Mouse (Mus musculus) embryonic facial prominence, embryonic 15.5 days (tissue): Measurements from ENCODE around the gene Oxsm. TPM values are rescaled to one million over a fixed set of nuclear protein-coding genes. Genes with fewer than 3 reads are reported as not detected.
A peak's percentile ranks its signal among the peaks of the same experiment; 100 is the strongest.

Source experiments
- ATAC-seq: fragments of 200-750 bp; cut with Nextera tagmentation; 2 replicates; pipeline ENCODE4 v1.8.0; 2017; ENCODE audit warnings: low read depth, moderate TSS enrichment; ENCODE audit not compliant: insufficient number of reproducible peaks, low FRiP score, low TSS enrichment
- H3K27ac ChIP-seq: fragments of 300-500 bp; sonication (generic); replicated peaks from 2 replicates; pipeline ENCODE4 v1.5.1; 2015; ENCODE audit warnings: mild to moderate bottlenecking, inconsistent platforms
- H3K27me3 ChIP-seq: fragments of 300-500 bp; sonication (generic); 2 replicates; pipeline ENCODE4 v1.6.1; 2015; ENCODE audit warnings: inconsistent platforms
- H3K36me3 ChIP-seq: fragments of 300-500 bp; sonication (generic); 2 replicates; pipeline ENCODE4 v1.6.1; 2015; ENCODE audit warnings: mild to moderate bottlenecking, inconsistent platforms
- H3K4me1 ChIP-seq: fragments of 300-500 bp; sonication (generic); 2 replicates; pipeline ENCODE4 v1.6.1; 2015; ENCODE audit warnings: inconsistent platforms
- H3K4me2 ChIP-seq: fragments of 300-500 bp; sonication (generic); replicated peaks from 2 replicates; pipeline ENCODE4 v1.6.1; 2015; ENCODE audit warnings: mild to moderate bottlenecking, inconsistent platforms
- H3K4me3 ChIP-seq: fragments of 300-500 bp; sonication (generic); replicated peaks from 2 replicates; pipeline ENCODE4 v1.5.1; 2015; ENCODE audit warnings: mild to moderate bottlenecking, inconsistent platforms
- H3K9ac ChIP-seq: fragments of 300-500 bp; sonication (generic); 2 replicates; pipeline ENCODE4 v1.6.1; 2015; ENCODE audit warnings: inconsistent platforms
- H3K9me3 ChIP-seq: fragments of 300-500 bp; sonication (generic); replicated peaks from 2 replicates; pipeline ENCODE4 v1.6.1; 2016; ENCODE audit warnings: inconsistent platforms
- WGBS: fragments of 180-500 bp; shearing (Covaris S2); methylation state at CpG from one replicate; pipeline ENCODE4 v1.1.7; 2015; 5-methylcytosine and 5-hydroxymethylcytosine counted together
- polyA plus RNA-seq: library from polyadenylated mRNA; unstranded; fragments of >200 nt; fragmentation: Nextera tagmentation; extraction: Ambion mirVana; gene quantifications from 2 replicates; pipeline ENCODE4 v1.2.1, GENCODE M21; 2015

The Oxsm gene
- polyA plus RNA-seq, 1 experiment from 2014 or later, result 2.5 TPM

- 94% methylated on average over 10 of the region's 10 CpGs for WGBS
- ATAC-seq, result no peak
- H3K36me3 ChIP-seq, result no peaks in the 10 kb centered on the region
- peak overlapping the region; percentile 66 for H3K4me2 ChIP-seq
- no peak overlapping the region for H3K27ac ChIP-seq
- H3K4me3 ChIP-seq, result peak overlapping the region; percentile 66
- no peaks in the 10 kb centered on the region for H3K27me3 ChIP-seq
- H3K9me3 ChIP-seq, result no peaks in the 10 kb centered on the region
- H3K4me1 ChIP-seq, result peaks cover 8% of the 10 kb centered on the region
- 0 out of 2 replicates have a peak overlapping the region, but pooled peaks have one; percentile 43 for H3K9ac ChIP-seq
Measured at GRCm38 (mm10) chr14:16242193-16242815, 7.3 kb downstream of the Oxsm start.

DNA sequence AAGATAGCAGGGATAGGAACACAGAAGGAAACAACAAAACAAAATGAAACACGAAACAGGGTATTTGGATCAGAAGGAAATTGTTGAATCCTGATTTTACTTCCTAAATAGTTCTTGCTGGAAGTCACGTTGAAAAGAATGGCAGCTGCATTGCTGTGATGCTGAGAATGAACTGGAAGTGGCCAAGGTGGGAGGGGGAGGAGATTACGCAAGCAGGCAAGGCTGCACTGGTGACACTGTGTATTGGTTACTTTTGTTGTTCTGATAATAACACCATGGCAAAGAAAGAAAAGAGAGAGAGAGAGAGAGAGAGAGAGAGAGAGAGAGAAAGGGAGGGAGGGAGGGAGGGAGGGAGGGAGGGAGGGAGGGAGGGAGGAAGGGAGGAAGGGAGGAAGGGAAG, 13.1 kb downstream of the Oxsm start:
- no peaks in the 10 kb centered on the region for H3K9me3 ChIP-seq
- no peaks in the 10 kb centered on the region for H3K27me3 ChIP-seq
- ATAC-seq, result no peak
- H3K9ac ChIP-seq, result no peak overlapping the region
- H3K4me3 ChIP-seq, result no peak overlapping the region
- H3K27ac ChIP-seq, result no peak overlapping the region
- WGBS, result 67% methylated on average over 3 of the region's 3 CpGs
- H3K4me2 ChIP-seq, result no peak overlapping the region
- no peaks in the 10 kb centered on the region for H3K36me3 ChIP-seq
- H3K4me1 ChIP-seq, result no peaks in the 10 kb centered on the region

GRCm38 (mm10) chr14:16233515-16233914, 16.1 kb downstream of the Oxsm start:
- no peak overlapping the region for H3K27ac ChIP-seq
- H3K4me2 ChIP-seq, result no peak overlapping the region
- no peak for ATAC-seq
- no peak overlapping the region for H3K4me3 ChIP-seq
- H3K9me3 ChIP-seq, result no peaks in the 10 kb centered on the region
- H3K4me1 ChIP-seq, result no peaks in the 10 kb centered on the region
- H3K9ac ChIP-seq, result no peak overlapping the region
- H3K36me3 ChIP-seq, result no peaks in the 10 kb centered on the region
- H3K27me3 ChIP-seq, result no peaks in the 10 kb centered on the region
- WGBS, result 19% methylated on average over 1 of the region's 1 CpGs

DNA sequence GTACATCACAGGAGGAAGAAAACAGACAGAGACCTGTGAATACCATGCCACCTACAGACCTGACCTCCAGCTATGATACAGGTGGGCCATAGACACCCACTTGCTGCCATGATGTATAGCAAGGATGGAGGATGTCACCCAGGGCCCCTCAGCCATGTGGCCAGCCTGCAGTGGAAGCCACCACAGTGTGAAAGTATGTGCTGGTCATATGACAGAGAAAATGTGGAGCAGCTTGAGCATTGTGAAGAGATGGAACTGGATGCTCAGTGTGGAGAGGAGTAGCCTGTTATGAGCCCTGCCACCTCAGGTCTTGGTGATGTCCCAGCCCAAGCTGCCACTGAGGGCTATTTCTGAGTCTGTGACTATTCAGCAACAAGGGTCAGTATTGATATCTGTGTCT, 19.0 kb downstream of the Oxsm start:
- Histone ChIP-seq H3K27me3 (no peaks in the 10 kb centered on the region), H3K9me3 (no peaks in the 10 kb centered on the region), H3K4me2 (no peak overlapping the region), H3K27ac (no peak overlapping the region), H3K9ac (no peak overlapping the region), H3K4me1 (no peaks in the 10 kb centered on the region), H3K36me3 (no peaks in the 10 kb centered on the region), H3K4me3 (no peak overlapping the region)
- ATAC-seq, result no peak

DNA sequence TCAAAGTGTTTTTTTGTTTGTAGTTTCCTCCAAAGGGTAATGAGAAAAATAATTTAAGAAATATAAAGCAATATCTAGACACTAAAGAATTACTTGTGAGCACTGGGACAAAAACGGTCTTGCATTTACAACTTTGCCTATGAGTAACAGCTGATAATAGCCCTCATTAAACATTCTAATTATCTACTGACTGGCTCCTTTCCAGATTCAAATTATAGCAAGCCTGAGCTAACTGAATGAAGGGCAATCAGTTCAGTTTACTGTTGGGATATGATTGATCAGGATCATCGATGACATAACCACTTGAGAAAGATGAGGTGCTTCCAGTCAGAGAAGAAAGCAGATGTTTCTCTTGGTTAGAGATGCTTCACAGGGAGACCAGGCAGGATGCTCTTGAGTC, 20.2 kb downstream of the Oxsm start:
- H3K4me2 ChIP-seq, result no peak overlapping the region
- H3K4me3 ChIP-seq, result no peak overlapping the region
- H3K9me3 ChIP-seq, result no peaks in the 10 kb centered on the region
- H3K9ac ChIP-seq, result no peak overlapping the region
- H3K36me3 ChIP-seq, result no peaks in the 10 kb centered on the region
- no peak for ATAC-seq
- no peaks in the 10 kb centered on the region for H3K4me1 ChIP-seq
- H3K27me3 ChIP-seq, result no peaks in the 10 kb centered on the region
- 79% methylated on average over 2 of the region's 2 CpGs for WGBS
- H3K27ac ChIP-seq, result no peak overlapping the region

GRCm38 (mm10) chr14:16219015-16219414, 30.6 kb downstream of the Oxsm start:
- Histone ChIP-seq H3K36me3 (no peaks in the 10 kb centered on the region), H3K4me3 (no peak overlapping the region), H3K27me3 (no peaks in the 10 kb centered on the region), H3K4me1 (no peaks in the 10 kb centered on the region), H3K9ac (no peak overlapping the region), H3K4me2 (no peak overlapping the region), H3K9me3 (no peaks in the 10 kb centered on the region), H3K27ac (no peak overlapping the region)
- no peak for ATAC-seq
- 54% methylated on average over 2 of the region's 2 CpGs for WGBS

- H3K4me1 ChIP-seq, result no peaks in the 10 kb centered on the region
- H3K9ac ChIP-seq, result no peak overlapping the region
- no peak for ATAC-seq
Measured at GRCm38 (mm10) chr14:16207722-16208121, 41.9 kb downstream of the Oxsm start.

DNA sequence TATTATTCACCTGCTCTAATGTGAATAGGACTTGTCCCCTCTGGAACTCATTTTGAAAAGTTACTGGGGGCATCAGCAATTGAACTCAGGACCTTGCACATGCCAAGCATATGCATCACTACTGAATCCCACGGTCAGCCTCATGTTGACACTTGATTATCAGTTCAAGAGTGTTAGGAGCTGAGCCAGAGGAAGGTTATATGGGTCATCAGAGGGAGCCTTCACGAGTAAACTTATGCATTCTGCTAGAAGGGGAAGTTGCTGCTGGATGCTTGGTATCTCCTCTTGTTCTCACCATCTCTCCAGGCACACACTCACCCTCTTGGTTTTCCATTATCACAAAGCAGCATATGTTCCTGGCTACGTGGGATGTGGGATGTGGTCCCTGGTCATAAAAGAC, 47.9 kb downstream of the Oxsm start:
- H3K36me3 ChIP-seq, result no peaks in the 10 kb centered on the region

More at GRCm38 (mm10) chr14:16207722-16208121, 41.9 kb downstream of the Oxsm start:
- Histone ChIP-seq H3K27ac (no peak overlapping the region), H3K4me2 (no peak overlapping the region), H3K4me3 (no peak overlapping the region), H3K27me3 (no peaks in the 10 kb centered on the region), H3K36me3 (no peaks in the 10 kb centered on the region), H3K9me3 (no peaks in the 10 kb centered on the region)

DNA sequence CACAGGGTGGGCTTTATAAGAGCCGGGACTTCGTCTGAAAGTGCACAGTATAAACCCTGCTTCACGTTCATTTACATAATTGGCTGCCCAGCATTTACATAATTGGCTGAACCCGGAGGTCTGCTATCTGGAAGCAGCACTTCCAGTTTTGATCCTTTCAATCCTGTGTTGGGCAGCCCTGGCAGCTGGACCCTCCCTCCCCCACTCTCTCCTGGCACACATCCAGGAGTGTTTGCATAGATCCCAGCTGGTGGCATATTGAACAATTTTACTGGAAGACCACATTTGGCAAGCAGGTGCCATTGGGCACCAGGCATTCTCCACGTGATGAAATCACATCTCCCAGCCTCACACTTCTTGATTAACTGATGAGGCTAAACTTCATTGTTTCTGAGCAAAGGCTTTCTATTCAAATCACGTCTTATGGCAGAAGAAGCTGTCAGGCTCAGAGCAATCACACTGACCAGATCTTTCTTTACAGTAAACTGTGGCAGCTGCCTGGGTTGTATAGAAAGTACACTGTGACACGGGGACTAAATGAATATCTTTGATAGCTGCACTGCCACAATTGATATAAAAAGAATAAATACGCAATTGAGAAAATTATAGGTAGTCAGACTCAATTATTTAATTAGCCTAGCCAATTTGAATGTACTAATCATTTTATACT, 48.5 kb downstream of the Oxsm start:
- peak; percentile 72; the same call in 1 of the 2 replicates for ATAC-seq
- Histone ChIP-seq H3K27ac (no peak overlapping the region), H3K4me3 (0 out of 2 replicates have a peak overlapping the region, but pooled peaks have one; percentile 2), H3K4me1 (peaks cover 11% of the 10 kb centered on the region), H3K4me2 (peak overlapping the region; percentile 37; the same call in 1 of the 2 replicates), H3K9ac (no peak overlapping the region), H3K9me3 (no peaks in the 10 kb centered on the region), H3K36me3 (no peaks in the 10 kb centered on the region), H3K27me3 (no peaks in the 10 kb centered on the region)
- 22% methylated on average over 8 of the region's 8 CpGs for WGBS

More for the DNA sequence above, 47.9 kb downstream of the Oxsm start:
- H3K27me3 ChIP-seq, result no peaks in the 10 kb centered on the region
- no peak for ATAC-seq
- H3K9ac ChIP-seq, result no peak overlapping the region
- H3K4me1 ChIP-seq, result peaks cover 11% of the 10 kb centered on the region
- WGBS, result 59% methylated on average over 3 of the region's 3 CpGs
- no peak overlapping the region for H3K27ac ChIP-seq
- no peak overlapping the region for H3K4me3 ChIP-seq
- no peak overlapping the region for H3K4me2 ChIP-seq
- H3K9me3 ChIP-seq, result no peaks in the 10 kb centered on the region

- H3K4me2 ChIP-seq, result peak overlapping the region; percentile 37; the same call in 1 of the 2 replicates
- 0 out of 2 replicates have a peak overlapping the region, but pooled peaks have one; percentile 2 for H3K4me3 ChIP-seq
- H3K36me3 ChIP-seq, result no peaks in the 10 kb centered on the region
- H3K4me1 ChIP-seq, result peaks cover 11% of the 10 kb centered on the region
- no peak for ATAC-seq
- no peak overlapping the region for H3K9ac ChIP-seq
- H3K9me3 ChIP-seq, result no peaks in the 10 kb centered on the region
- H3K27ac ChIP-seq, result no peak overlapping the region
- 23% methylated on average over 6 of the region's 6 CpGs for WGBS
- H3K27me3 ChIP-seq, result no peaks in the 10 kb centered on the region
Measured at GRCm38 (mm10) chr14:16200220-16200912, 49.2 kb downstream of the Oxsm start.

DNA sequence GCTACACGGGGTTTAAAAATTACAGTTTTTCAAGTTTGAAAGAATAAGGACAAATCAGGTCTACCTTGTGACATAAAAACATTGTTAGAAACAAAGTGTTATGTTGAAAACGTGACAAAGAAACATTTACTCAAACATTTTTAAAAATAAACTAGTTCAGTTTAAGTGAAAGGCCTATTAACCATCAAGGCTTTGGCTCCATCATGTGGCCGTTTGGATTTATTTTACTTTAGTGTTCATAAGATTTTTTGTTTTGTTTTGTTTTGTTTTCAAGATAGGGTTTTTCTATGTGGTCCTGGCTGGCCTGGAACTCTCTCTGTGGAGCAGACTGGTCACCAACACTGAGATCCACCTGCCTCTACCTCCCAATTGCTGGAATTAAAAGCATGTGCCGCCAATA, 53.1 kb downstream of the Oxsm start:
- Histone ChIP-seq H3K4me3 (no peak overlapping the region), H3K9me3 (no peaks in the 10 kb centered on the region), H3K36me3 (no peaks in the 10 kb centered on the region), H3K9ac (no peak overlapping the region), H3K4me1 (peaks cover 11% of the 10 kb centered on the region), H3K27me3 (no peaks in the 10 kb centered on the region), H3K27ac (no peak overlapping the region), H3K4me2 (no peak overlapping the region)
- no peak for ATAC-seq
- 54% methylated on average over 4 of the region's 4 CpGs for WGBS
